Mouse (Mus musculus) layer of hippocampus, adult 6 months (tissue): ENCODE data around the gene Kri1. TPM values are rescaled to one million over a fixed set of nuclear protein-coding genes. Genes with fewer than 3 reads are reported as not detected.

Experiments used
- long read RNA-seq, 2 experiments: library from polyadenylated mRNA; unstranded; transcript quantifications; one replicate each; pipeline ENCODE4 v2.0.0; 2019 to 2020
- polyA plus RNA-seq: library from polyadenylated mRNA; unstranded; fragments of <200 nt; fragmentation: Nextera tagmentation; gene quantifications from 2 replicates; pipeline ENCODE4 v1.2.3, GENCODE M21; 2021

Gene Kri1
- polyA plus RNA-seq = 2.3 and 4.6 TPM in 2 replicates
- long read RNA-seq, experiment 1, partial matches to known transcripts = 5 of 7 reads
- long read RNA-seq, experiment 1, other reads (novel, unspliced or antisense) = 2 of 7 reads
- long read RNA-seq, experiment 2, partial matches to known transcripts = 5 of 16 reads
- long read RNA-seq, experiment 2, other reads (novel, unspliced or antisense) = 4 of 16 reads

DNA sequence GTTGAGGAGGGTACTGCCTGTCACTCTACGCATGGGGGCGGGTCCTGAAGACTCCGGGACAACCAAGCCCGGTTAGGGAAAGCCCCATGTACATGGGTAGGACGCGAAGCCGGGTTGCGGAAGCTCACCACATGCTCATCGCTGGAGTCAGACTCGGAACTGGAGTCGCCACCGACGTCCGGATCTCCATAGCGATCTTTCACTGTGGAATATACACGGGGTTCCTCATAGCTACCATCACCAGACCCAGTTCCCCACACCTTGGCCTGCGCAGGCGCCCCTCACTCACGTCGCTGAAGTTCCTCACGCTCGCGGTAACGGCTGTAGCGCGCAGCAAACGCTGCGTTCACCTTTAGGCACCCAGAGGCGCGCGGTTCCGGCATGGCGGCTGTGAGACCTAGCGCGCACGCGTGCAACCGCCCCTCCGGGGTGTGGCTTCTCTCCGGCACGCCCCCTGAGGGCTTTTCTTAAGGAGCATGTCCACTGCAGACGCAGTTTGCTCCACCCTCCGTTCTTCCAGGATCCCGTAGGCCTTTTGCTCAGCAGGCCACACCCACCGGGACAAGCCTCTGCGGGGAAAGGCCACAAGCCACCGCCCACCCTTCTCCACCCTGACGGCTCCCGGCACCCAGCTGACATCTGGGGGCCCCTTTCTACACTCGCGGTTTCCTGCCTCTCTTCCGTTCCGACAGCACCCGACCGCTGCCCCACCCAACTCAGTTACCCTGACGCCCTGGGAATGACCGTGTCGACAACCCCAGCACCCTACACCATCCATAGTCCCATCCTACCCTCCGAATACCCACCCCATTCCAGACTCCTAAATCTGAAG is at the start of gene Kri1:
Kri1 (minus strand) TSS at position 399 of the 832 bp plus-strand sequence.

DNA sequence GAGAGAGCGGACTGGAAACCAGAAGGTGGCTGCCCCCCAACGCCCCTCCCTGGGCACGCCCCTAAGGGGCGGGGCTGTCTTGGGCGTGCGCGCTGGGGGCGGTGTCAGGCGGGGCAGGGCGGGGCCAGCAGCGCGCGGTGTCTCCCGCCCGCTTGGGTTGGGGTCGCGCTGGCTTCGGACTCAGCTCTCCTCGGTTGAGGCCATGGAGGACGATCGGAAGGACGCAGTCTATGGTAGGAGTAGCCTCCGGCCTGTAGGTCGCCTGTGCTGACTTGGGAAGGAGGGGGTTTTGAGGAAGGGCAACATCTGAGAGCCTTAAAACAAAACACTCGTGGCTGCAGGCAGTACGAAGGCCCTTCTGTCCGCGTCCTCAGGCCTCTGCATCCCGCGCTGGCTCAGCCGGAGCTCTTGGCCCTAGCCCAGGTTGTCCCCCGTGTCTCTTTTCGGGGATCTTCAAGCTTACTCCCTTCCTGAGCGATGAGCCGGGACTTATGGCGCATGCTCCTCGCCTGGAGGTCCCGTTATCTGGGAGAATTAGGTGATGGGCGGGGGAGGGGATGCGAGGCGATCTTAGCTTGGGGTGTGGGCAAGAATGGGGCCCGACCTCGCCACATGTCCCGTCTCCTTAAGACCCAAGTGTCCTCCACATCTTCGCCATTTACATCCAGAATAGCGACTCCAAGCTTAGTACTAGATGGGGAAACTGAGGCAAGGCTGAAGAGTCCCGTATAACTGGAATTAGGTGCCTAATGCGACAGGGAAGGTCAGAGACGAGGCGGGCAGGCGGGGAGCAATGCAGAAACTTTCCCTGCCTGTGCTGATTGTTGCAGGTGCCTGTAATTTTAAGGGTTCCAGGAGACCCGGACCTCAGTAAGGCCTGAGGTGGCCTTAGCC is 33.1 kb upstream of the Kri1 start, which contains the start of gene Slc44a2:
Slc44a2 (plus strand) TSS at position 80 of the 894 bp plus-strand sequence.

GRCm38 (mm10) chr9:21312134-21312533 is 24.4 kb upstream of the Kri1 start, which contains the start of gene Ap1m2:
Gene Ap1m2 (minus strand): TSS chr9:21312337.

GRCm38 (mm10) chr9:21291022-21291787 is 3.4 kb upstream of the Kri1 start, which contains the start of gene Cdkn2d:
Gene Cdkn2d (minus strand): TSS chr9:21291407.

GRCm38 (mm10) chr9:21265000-21265561 is 22.7 kb downstream of the Kri1 start, which contains the start of gene Atg4d:
Gene Atg4d (plus strand): TSS chr9:21265293.

GRCm38 (mm10) chr9:21248326-21248725 is 39.4 kb downstream of the Kri1 start, which contains the start of gene S1pr5:
Gene S1pr5 (minus strand): TSS chr9:21248443.

GRCm38 (mm10) chr9:21238733-21239464 is 48.9 kb downstream of the Kri1 start, which contains the start of gene Keap1:
Gene Keap1 (minus strand): TSS chr9:21239361.

Other genes starting within 250 kb of the Kri1 start
- not detected in 2 replicates for gene Zglp1, start 220.9 kb downstream of the Kri1 start, polyA plus RNA-seq
- 0.33 and 0.50 TPM in 2 replicates for gene Gm49373, start 214.9 kb downstream of the Kri1 start, polyA plus RNA-seq
- gene Fdx1l, start 214.4 kb downstream of the Kri1 start, polyA plus RNA-seq = 201 and 219 TPM in 2 replicates
- gene Gm38431, start 196.0 kb downstream of the Kri1 start, polyA plus RNA-seq = 10.2 and 15.7 TPM in 2 replicates
- 6.2 and 7.8 TPM in 2 replicates for gene Raver1, start 196.0 kb downstream of the Kri1 start, polyA plus RNA-seq
- gene Tyk2, start 156.7 kb downstream of the Kri1 start, polyA plus RNA-seq = 2.5 and 2.8 TPM in 2 replicates
- 160 and 167 TPM in 2 replicates for gene Cdc37, start 138.0 kb downstream of the Kri1 start, polyA plus RNA-seq
- gene Pde4a, start 122.3 kb downstream of the Kri1 start, polyA plus RNA-seq = 29.0 and 36.9 TPM in 2 replicates
- 66.2 and 66.6 TPM in 2 replicates for gene Keap1, start 48.6 kb downstream of the Kri1 start, polyA plus RNA-seq
- gene S1pr5, start 39.5 kb downstream of the Kri1 start, polyA plus RNA-seq = 17.8 and 19.0 TPM in 2 replicates
- gene Atg4d, start 22.7 kb downstream of the Kri1 start, polyA plus RNA-seq = 40.2 and 43.9 TPM in 2 replicates
- gene Cdkn2d, start 3.4 kb upstream of the Kri1 start, polyA plus RNA-seq = 98.6 and 114 TPM in 2 replicates
- 0.53 and 0.93 TPM in 2 replicates for gene Ap1m2, start 24.4 kb upstream of the Kri1 start, polyA plus RNA-seq
- 18.0 and 18.1 TPM in 2 replicates for gene Slc44a2, start 32.7 kb upstream of the Kri1 start, polyA plus RNA-seq
- gene Ilf3, start 79.9 kb upstream of the Kri1 start, polyA plus RNA-seq = 102 and 148 TPM in 2 replicates
- 19.7 and 20.8 TPM in 2 replicates for gene Qtrt1, start 123.9 kb upstream of the Kri1 start, polyA plus RNA-seq
- 23.4 and 27.0 TPM in 2 replicates for gene Dnm2, start 136.9 kb upstream of the Kri1 start, polyA plus RNA-seq
- gene Tmed1, start 222.3 kb upstream of the Kri1 start, polyA plus RNA-seq = 32.1 and 34.7 TPM in 2 replicates
- gene AB124611, start 238.2 kb upstream of the Kri1 start, polyA plus RNA-seq = 0.28 and 0.41 TPM in 2 replicates